Mouse (Mus musculus): ENCODE measurements around the gene Ext2. TPM values are rescaled to one million over a fixed set of nuclear protein-coding genes. Genes with fewer than 3 reads are reported as not detected.

Ext2 gene
- total RNA-seq, 2 experiments from 2014 or later = 26.1 to 41.3 TPM

DNA sequence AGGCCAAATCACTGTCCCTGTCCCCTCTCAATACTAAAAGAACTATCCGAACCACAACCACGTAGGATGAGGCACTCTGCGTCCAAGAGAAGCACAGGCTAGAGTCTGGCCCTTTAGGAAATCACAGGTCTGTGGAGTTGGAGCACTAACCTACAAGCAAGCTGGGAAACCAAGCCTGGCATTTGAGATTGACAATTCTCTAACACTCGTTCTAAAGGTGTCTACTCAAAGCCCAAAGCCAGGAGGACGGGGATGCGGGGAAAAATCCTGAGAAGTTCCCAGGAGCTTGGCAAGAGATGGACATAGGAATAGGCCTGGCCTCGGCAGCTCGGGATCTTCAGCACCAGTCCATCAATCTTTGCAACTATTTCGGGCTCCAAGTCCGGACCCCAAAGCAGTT is 177.2 kb downstream of the Ext2 start:
- ATAC-seq (replicated peaks; ENCODE audit: poor library complexity) = no peak

DNA sequence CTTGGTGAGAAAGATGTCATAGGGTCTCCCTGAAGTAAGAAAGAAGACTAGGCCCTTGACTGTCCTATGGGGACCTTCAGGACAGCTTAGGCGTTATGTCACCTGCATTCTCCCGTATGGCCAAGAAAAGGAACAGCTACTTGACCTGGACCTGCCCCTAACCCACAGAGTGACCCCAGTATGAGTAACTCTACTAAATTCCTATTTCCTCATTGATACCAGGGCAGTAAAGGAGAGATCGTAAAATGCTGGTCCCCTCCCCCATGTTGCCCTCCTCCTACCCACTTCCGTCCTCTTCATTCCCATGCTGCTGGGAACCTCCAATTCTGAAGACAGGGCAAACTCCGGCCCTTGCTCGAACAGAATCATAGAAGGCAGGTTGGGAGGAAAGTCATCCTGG is 177.6 kb downstream of the Ext2 start:
- no peak for ATAC-seq (replicated peaks; ENCODE audit: poor library complexity)

DNA sequence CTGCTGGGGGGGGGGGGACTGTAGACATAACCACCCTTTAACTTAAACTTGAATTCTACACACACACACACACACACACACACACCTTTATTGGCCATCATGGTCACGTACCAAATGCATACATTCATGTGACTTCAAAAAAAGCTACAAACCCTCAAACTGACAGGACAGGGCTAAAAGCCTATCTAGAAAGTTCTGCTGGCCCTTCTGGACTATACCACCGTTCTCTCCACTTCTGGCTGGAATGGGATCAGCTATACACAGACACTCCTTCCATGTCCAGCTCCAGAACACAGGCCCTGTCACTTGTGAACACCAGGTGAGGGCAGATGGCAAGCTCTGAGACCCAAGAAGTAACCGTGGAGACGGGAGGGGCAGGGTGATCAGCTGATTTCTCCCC is 178.1 kb downstream of the Ext2 start:
- no peak for ATAC-seq (replicated peaks; ENCODE audit: poor library complexity)

DNA sequence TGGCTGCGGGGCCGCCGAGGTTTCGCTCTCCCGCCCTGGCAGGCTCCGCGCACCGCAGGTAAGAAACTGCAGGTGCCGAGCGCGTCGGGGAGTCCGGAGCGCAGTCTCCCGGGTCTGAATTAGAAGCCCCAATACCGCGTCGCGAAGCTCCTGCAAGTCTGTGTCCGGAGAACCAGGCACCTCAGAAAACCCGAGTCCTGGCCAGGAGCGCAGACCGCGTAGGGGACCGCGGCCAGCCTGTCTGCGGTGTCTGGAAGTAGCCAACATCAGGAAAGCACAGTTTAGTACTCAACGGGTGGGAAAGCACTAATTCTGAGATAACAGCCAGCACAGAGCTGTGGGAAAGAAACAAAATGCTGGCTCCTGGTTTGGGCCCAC is 179.0 kb downstream of the Ext2 start:
- ATAC-seq (replicated peaks; ENCODE audit: poor library complexity) = no peak

DNA sequence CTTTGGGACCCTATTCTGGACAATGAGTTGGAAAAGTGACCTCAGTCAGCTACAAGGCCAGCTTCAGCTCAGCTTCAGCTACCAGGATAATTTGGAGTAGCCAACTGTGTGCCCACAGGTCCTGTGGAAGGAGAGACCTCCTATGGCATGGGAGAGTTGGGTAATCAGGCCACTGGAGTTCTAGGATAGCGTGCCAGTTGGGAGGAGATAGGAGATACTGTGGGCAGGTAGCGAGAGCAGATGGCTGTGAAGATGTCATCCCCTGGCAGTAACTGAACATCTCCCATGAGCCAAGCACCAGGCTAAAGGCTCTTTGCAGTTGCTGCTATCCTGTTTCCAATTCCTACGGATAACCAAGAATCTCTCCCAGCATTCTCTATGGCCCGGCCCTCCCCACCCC is 187.8 kb downstream of the Ext2 start:
- no peak for ATAC-seq (replicated peaks; ENCODE audit: poor library complexity)

DNA sequence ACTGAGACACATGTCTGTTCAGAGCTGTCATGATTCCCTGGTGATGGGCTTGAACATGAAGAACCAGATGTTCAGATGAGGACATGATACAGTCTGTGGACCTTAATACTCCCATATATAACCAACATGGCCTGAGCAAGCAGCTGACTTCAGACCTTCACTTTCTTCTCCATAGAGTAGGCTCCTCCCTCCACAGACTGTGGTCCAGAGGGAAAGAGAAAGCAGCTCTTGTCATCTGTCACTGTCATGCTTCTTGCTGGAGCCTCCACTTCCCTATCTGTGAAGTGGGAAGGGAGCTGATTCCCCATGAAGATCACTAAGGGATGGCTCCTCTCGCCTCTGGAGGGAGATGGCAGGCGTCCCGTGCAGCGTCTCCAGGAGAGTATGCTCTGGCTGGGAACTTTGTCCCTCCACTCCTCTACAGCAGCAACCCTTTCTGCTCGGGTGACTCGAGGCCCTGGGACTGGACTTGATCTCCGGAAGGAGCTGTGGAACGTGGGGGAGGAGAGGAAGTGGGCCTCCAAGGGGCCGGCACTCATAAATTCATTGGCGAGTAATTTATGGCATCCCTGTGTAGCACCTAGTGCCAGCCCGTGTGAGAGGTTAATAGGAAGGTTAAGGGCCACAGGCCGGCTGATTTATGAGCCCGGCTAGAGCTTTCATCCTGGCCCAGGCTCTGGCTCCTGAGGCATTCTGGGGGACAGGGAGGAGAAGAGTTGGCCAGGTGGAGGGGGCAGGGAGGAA is 197.5 kb downstream of the Ext2 start:
- ATAC-seq (replicated peaks; ENCODE audit: poor library complexity) = no peak

DNA sequence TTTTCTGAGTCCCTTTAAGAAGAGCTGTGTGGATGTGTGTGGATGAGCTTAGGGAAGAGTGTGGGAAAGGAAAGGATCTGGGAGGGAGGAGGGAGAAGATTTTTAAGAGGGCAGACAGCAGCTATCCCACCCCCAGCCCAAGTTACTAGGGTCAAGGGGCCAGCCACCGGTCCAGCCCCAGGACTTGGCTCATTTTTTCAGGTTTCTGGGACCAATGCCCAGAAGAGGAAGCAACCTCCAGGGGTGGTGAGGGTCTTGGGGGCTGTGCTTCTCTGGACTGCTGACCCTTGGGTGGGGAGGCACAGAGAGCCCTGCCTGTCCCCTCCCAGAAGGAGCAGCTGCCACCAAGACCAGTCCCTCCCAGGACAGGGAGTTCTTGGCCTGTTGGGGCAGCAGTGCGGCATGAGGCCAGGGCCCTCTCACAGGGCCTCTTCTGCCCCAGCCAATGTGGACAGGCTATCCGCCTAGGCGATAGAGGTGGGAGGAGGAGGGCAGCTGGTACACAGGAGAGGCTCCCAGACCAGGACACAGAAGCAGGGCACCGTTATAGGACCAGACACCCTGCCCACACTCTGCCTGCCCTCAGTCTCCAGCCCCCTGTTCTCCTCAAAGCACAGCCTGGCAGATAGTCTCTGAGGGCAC is 203.0 kb downstream of the Ext2 start:
- ATAC-seq (replicated peaks; ENCODE audit: poor library complexity) = no peak

DNA sequence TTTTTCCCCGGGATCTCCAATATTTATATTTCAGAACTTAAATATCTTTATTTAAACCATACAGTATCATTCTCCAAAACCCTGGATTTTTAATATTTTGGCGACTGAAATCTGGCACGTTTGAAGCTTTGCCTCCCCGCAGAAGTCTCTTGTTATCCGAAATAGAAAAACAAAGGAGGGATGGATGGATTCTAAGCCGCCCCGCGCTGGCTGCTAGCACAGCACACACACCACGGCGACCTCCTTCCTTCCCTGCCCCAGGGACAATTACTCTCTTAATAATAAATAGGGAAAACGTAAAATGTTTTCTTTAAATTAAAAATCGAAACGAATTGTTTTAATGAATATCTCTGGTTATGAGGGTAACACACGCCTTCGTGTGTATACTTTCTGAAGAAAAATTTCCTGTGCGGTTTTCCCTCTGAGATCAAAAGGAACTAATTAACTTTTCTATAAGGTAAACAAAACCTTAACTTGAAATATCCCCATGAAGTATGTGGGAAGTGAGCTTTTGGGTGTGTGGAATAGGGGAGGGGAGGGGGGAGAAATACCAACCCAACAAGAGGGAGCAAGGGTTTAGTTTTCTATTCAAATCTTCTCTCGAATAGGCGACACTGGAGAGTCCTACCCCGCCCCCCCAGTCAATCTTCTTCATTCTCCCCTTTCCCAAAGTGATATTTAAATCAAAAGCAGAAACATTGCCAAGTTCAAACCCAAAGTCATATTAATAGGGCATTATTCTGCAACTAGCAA is 203.7 kb downstream of the Ext2 start:
- no peak for ATAC-seq (replicated peaks; ENCODE audit: poor library complexity)

DNA sequence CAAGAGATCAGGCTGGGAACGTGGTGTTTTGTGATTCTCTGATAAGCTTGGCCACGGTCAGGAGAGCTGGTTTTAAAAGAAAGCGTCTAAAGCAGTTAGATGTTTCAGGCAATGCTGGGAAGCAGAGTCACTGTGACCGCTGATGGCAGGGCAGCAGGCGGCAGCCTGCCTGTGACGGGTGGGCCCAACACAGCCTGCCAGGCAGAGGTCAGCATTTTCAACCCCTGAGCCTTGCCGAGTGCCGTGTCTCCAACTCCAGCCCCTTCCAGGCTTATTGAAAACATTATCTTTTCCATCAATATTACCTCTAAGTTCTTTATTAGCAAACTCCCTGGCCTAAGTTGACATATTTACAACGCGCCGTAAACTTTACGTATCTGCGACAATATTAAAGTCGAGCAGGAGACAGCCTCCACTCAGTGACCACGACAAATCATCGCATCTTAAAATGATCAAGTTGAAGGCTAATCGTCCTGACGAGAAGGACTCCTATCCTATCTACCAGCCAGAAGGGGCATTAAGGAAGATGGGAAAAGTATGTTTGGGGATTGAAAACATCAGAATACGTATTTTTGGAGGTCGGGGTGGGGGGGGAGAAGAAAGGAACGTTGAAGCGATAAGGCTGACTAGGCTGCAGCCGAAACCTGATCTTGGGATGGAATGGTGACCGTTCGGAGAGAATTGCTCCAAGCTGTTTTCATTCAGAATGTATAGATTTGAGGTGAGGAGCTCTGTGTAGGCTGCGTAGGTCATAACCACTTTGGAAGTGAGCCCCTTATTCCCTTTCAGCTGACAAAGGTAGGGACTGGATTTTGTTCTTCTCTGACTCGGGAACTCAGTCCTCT is 206.3 kb downstream of the Ext2 start:
- ATAC-seq (replicated peaks; ENCODE audit: poor library complexity) = no peak

DNA sequence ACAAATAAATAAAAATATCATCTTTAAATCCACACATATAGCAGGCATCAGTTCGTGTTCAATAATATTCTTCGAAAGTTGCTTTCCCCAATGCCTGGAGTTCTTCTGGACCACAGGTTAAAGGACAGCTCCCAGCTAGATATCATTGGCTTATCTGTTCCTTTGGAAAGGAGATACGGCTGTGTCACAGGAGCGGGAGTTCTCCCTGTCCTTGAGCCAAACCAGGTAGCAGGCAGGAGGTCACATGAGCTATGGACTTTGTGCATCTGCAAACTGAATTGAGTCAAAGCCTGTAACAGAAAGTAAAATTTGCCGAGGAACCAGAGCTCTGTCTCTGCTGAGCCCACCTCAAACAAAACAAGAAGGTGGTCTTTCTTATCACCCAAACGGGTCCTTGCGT is 209.3 kb downstream of the Ext2 start:
- ATAC-seq (replicated peaks; ENCODE audit: poor library complexity) = no peak

Other genes with a start within 250 kb of the Ext2 start
- gene Alx4, start 180.2 kb downstream of the Ext2 start, total RNA-seq (2015) = not detected in 2 replicates
- gene Alx4, start 180.2 kb downstream of the Ext2 start, total RNA-seq (2017) = not detected in 2 replicates
- gene Accs, start 27.4 kb upstream of the Ext2 start, total RNA-seq (2015) = 11.0 and 12.1 TPM in 2 replicates
- 11.3 and 16.5 TPM in 2 replicates for gene Accs, start 27.4 kb upstream of the Ext2 start, total RNA-seq (2017)
- not detected in 2 replicates for gene Accsl, start 46.6 kb upstream of the Ext2 start, total RNA-seq (2015)
- not detected in 2 replicates for gene Accsl, start 46.6 kb upstream of the Ext2 start, total RNA-seq (2017)
- gene Gm13889, start 134.6 kb upstream of the Ext2 start, total RNA-seq (2015) = not detected in 2 replicates
- not detected in 2 replicates for gene Gm13889, start 134.6 kb upstream of the Ext2 start, total RNA-seq (2017)
- gene Gm27027, start 173.8 kb upstream of the Ext2 start, total RNA-seq (2015) = not detected in 2 replicates
- gene Gm27027, start 173.8 kb upstream of the Ext2 start, total RNA-seq (2017) = not detected in 2 replicates
- 58.3 and 101 TPM in 2 replicates for gene Alkbh3, start 188.2 kb upstream of the Ext2 start, total RNA-seq (2015)
- gene Alkbh3, start 188.2 kb upstream of the Ext2 start, total RNA-seq (2017) = 25.2 and 35.2 TPM in 2 replicates